Mouse (Mus musculus) lung, postnatal 10 days (tissue): ENCODE results near the gene Rflna.
A peak's percentile ranks its signal among the peaks of the same experiment; 100 is the strongest.

ENCODE experiments used
- DNase-seq: peaks from one replicate; pipeline ENCODE4 v3.0.0; 2021

Gene Rflna

GRCm38 (mm10) chr5:125002969-125003872 is at the start of gene Rflna:
TSS of gene Rflna (plus strand) at chr5:125003221.
- DNase-seq, result peak; percentile 76

- DNase-seq, result peak; percentile 60
These were observed 48.4 kb upstream of the Rflna start for GRCm38 (mm10) chr5:124954404-124955305.

GRCm38 (mm10) chr5:124957491-124957890 is 45.5 kb upstream of the Rflna start:
- no peak for DNase-seq

GRCm38 (mm10) chr5:124959099-124959498 is 43.9 kb upstream of the Rflna start:
- no peak for DNase-seq

- DNase-seq, result peak; percentile 90
These were observed 42.7 kb upstream of the Rflna start for GRCm38 (mm10) chr5:124960131-124960901.

- no peak for DNase-seq
These were observed 41.6 kb upstream of the Rflna start for GRCm38 (mm10) chr5:124961433-124961832.

GRCm38 (mm10) chr5:124962761-124963160 is 40.3 kb upstream of the Rflna start:
- peak; percentile 65 for DNase-seq

- peak; percentile 61 for DNase-seq
These were observed 39.0 kb upstream of the Rflna start for GRCm38 (mm10) chr5:124963806-124964672.

- DNase-seq, result no peak
These were observed 36.2 kb upstream of the Rflna start for GRCm38 (mm10) chr5:124966622-124967332.

- peak; percentile 41 for DNase-seq
These were observed 33.2 kb upstream of the Rflna start for GRCm38 (mm10) chr5:124969790-124970189.

- DNase-seq, result no peak
These were observed 16.8 kb upstream of the Rflna start for GRCm38 (mm10) chr5:124986222-124986621.

GRCm38 (mm10) chr5:124986656-124987055 is 16.4 kb upstream of the Rflna start:
- no peak for DNase-seq

- DNase-seq, result peak; percentile 68
These were observed 13.3 kb upstream of the Rflna start for GRCm38 (mm10) chr5:124989724-124990123.

GRCm38 (mm10) chr5:124992323-124992722 is 10.7 kb upstream of the Rflna start:
- DNase-seq, result no peak

- DNase-seq, result peak; percentile 57
These were observed 10.1 kb upstream of the Rflna start for GRCm38 (mm10) chr5:124992891-124993290.

- no peak for DNase-seq
These were observed 6.2 kb upstream of the Rflna start for GRCm38 (mm10) chr5:124996816-124997215.

- no peak for DNase-seq
These were observed 5.1 kb upstream of the Rflna start for GRCm38 (mm10) chr5:124997913-124998312.

GRCm38 (mm10) chr5:125000756-125001250 is 2.2 kb upstream of the Rflna start:
- DNase-seq, result no peak

- DNase-seq, result no peak
These were observed 843 bp downstream of the Rflna start for GRCm38 (mm10) chr5:125003873-125004255.

GRCm38 (mm10) chr5:125005871-125006652 is 3.0 kb downstream of the Rflna start:
- no peak for DNase-seq
